Mouse (Mus musculus) midbrain, embryonic 16.5 days (tissue): Measurements from ENCODE around the gene Gm38431. TPM values are rescaled to one million over a fixed set of nuclear protein-coding genes. Genes with fewer than 3 reads are reported as not detected.

Experiments
- ATAC-seq: fragments of 200-750 bp; cut with Nextera tagmentation; 2 replicates; pipeline ENCODE4 v1.8.0; 2017; ENCODE audit warnings: moderate TSS enrichment
- H3K27ac ChIP-seq: fragments of 300-500 bp; sonication (generic); 2 replicates; pipeline ENCODE4 v1.5.1; 2014; ENCODE audit warnings: mild to moderate bottlenecking, low read length, mixed read lengths
- H3K27me3 ChIP-seq: fragments of 300-500 bp; sonication (generic); 2 replicates; pipeline ENCODE4 v1.6.1; 2014; ENCODE audit warnings: low read depth, low read length, mixed read lengths; ENCODE audit not compliant: control insufficient read depth, insufficient read depth
- H3K36me3 ChIP-seq: fragments of 300-500 bp; sonication (generic); 2 replicates; pipeline ENCODE4 v1.6.1; 2014; ENCODE audit warnings: mild to moderate bottlenecking, low read length, moderate library complexity, mixed read lengths; ENCODE audit not compliant: control insufficient read depth, insufficient read depth
- H3K4me1 ChIP-seq: fragments of 300-500 bp; sonication (generic); 2 replicates; pipeline ENCODE4 v1.6.1; 2014; ENCODE audit warnings: mild to moderate bottlenecking, low read length, mixed read lengths; ENCODE audit not compliant: control insufficient read depth, insufficient read depth
- H3K4me2 ChIP-seq: fragments of 300-500 bp; sonication (generic); 2 replicates; pipeline ENCODE4 v1.6.1; 2014; ENCODE audit warnings: mild to moderate bottlenecking, low read length, mixed read lengths
- H3K4me3 ChIP-seq: fragments of 300-500 bp; sonication (generic); 2 replicates; pipeline ENCODE4 v1.5.1; 2014; ENCODE audit warnings: low read depth, mild to moderate bottlenecking, low read length, moderate library complexity, mixed read lengths
- H3K9ac ChIP-seq: fragments of 300-500 bp; sonication (generic); 2 replicates; pipeline ENCODE4 v1.6.1; 2014; ENCODE audit warnings: low read depth, low read length, mixed read lengths
- H3K9me3 ChIP-seq: fragments of 300-500 bp; sonication (generic); replicated peaks from 2 replicates; pipeline ENCODE4 v1.6.1; 2014; ENCODE audit warnings: mild to moderate bottlenecking, low read length, mixed read lengths; ENCODE audit not compliant: control insufficient read depth, poor library complexity, severe bottlenecking
- WGBS: fragments of 180-500 bp; shearing (Covaris S2); extraction: QIAGEN DNeasy Blood & Tissue Kit; methylation state at CpG from one replicate; pipeline ENCODE4 v1.1.7; 2014; 5-methylcytosine and 5-hydroxymethylcytosine counted together
- polyA plus RNA-seq: library from polyadenylated mRNA; unstranded; fragments of >200 nt; fragmentation: Nextera tagmentation; extraction: Ambion mirVana; gene quantifications from 2 replicates; pipeline ENCODE4 v1.2.1, GENCODE M21; 2015

The Gm38431 gene
- polyA plus RNA-seq: 1.6 and 1.9 TPM in 2 replicates

DNA sequence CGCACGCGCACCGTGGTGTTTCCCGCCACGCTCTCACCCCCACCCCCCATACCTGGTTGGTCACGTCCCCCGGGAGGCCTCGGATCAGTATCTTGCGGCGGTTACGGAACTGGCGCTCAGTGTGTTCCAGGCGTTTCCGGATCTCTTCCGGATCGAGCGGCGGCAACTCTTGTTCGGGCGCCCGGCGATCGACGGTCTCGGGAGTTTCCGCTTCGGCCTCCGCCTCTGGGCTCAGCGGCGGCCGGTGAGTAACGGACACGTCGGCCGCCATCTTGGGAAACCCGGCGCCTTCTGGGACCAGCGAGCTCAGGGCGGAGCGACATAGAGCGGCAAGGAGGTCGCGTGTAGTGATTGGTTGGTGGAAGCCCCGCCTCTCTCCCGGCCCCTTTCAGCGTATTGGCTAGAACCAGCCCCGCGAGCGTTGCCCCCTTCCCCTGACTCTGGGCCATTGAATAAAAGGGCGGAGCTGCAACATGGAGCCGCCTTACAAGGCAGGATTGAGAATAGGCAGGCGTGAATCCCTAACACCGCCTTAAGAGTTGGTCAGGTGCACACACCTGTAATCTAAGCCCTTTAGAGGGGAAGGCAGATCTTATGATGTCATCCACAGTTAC lies at the start of gene Gm38431, which contains the start of gene Raver1:
Gene Gm38431 (minus strand): TSS at position 291 of the 614 bp plus-strand sequence.
Gene Raver1 (minus strand): TSS at position 302 of the 614 bp plus-strand sequence.
- Histone ChIP-seq H3K4me1 (peaks cover 10% of the 10 kb centered on the region), H3K27ac (peak within 1 kb of the TSS; percentile 92), H3K36me3 (peaks cover 6% of the 10 kb centered on the region), H3K4me3 (peak within 1 kb of the TSS; percentile 71), H3K9me3 (no peaks in the 10 kb centered on the region), H3K4me2 (peak within 1 kb of the TSS; percentile 70), H3K9ac (peak within 1 kb of the TSS; percentile 81), H3K27me3 (no peaks in the 10 kb centered on the region)
- ATAC-seq: peak; percentile 99
- WGBS: under 1% methylated on average over 54 of the region's 54 CpGs

DNA sequence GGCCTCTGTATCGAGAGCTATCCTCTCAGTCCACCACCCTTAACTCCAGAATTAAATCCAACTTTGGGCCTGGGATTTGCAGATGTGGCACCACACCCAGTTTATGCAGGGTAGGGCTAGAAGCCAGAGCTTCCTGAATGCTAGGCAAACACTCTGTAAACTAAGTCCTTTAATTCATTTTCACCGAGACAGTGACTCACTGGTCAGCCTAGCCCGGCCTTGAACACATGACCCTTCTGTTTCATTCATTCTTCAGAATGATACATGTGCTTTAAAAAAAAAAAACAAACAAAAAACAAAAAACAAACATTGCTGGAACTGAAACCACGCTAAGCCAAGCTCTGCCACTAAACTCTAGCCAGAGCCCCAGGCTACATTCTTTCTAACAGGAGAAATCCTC lies 46.6 kb upstream of the Gm38431 start:
- H3K4me3 ChIP-seq: no peak overlapping the region
- no peaks in the 10 kb centered on the region for H3K9me3 ChIP-seq
- no peak overlapping the region for H3K9ac ChIP-seq
- H3K27ac ChIP-seq: no peak overlapping the region
- peaks cover 35% of the 10 kb centered on the region for H3K36me3 ChIP-seq
- no peaks in the 10 kb centered on the region for H3K27me3 ChIP-seq
- H3K4me2 ChIP-seq: no peak overlapping the region
- 87% methylated on average over 4 of the region's 4 CpGs for WGBS
- no peaks in the 10 kb centered on the region for H3K4me1 ChIP-seq
- no peak for ATAC-seq

DNA sequence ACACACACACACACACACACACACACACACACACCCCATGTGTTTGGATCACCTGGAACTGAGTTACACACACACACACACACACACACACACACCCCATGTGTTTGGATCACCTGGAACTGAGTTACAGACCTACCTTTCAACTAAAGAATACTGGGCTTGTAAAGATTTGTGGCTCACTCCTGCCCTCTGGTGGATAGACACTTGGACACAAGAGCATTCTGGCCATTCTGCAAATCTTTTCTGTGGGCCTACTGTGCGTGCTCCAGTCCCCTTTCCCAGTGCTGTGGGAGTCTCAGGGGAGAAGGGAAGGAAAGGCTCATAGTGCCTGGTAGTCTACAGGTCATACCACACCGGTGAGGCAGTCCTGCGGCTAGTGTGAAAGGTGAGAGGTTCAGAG lies 45.4 kb upstream of the Gm38431 start:
- H3K9ac ChIP-seq: no peak overlapping the region
- no peak for ATAC-seq
- no peak overlapping the region for H3K4me3 ChIP-seq
- no peak overlapping the region for H3K27ac ChIP-seq
- no peak overlapping the region for H3K4me2 ChIP-seq
- no peaks in the 10 kb centered on the region for H3K4me1 ChIP-seq
- no peaks in the 10 kb centered on the region for H3K9me3 ChIP-seq
- no peaks in the 10 kb centered on the region for H3K27me3 ChIP-seq
- H3K36me3 ChIP-seq: peaks cover 27% of the 10 kb centered on the region
- WGBS: 54% methylated on average over 3 of the region's 3 CpGs

DNA sequence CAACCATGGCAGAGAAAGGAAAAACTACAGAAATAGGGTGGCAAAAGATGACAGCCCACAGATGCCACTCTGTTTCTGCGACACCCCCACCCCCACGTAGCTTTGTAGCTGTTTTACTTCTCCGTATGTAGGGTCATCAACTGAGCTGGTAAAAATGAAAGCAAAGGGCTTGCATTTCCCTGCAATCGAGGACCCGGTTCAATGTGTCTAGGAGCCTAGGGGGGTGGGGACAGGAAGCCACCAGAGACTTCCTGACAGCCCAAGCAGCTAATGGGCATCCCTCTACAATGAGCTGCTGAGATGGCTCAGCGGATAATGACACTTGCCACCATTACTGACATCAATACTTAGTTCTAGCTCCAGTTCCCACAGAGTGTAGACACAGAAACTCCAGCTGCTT lies 44.6 kb upstream of the Gm38431 start:
- Histone ChIP-seq H3K27me3 (no peaks in the 10 kb centered on the region), H3K4me1 (no peaks in the 10 kb centered on the region), H3K4me2 (no peak overlapping the region), H3K27ac (no peak overlapping the region), H3K4me3 (no peak overlapping the region), H3K9me3 (no peaks in the 10 kb centered on the region), H3K36me3 (peaks cover 21% of the 10 kb centered on the region), H3K9ac (no peak overlapping the region)
- 88% methylated on average over 6 of the region's 6 CpGs for WGBS
- ATAC-seq: no peak

DNA sequence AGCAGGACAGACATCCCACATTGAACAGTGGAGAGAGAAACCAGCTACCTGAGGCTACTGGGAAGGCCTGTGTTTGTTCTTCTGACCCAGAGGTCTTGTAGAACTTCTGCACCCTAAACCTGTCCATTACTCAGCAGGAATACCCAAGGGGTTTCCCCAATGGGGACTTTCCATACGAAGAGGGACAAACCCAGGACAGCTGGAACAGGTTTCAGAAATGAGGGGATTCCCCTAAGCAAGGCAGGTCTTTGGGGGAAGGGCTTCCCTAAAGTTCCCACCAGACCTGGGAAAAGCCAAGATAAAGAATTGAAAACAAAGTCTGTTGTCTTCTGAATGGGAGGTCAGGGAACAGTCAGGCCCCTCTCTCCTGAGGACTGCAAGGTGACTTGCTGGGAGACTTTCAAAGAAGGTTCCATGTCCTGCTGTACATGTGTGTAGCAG lies 44.2 kb upstream of the Gm38431 start:
- Histone ChIP-seq H3K9ac (no peak overlapping the region), H3K36me3 (peaks cover 19% of the 10 kb centered on the region), H3K4me3 (no peak overlapping the region), H3K27ac (no peak overlapping the region), H3K9me3 (no peaks in the 10 kb centered on the region), H3K4me2 (no peak overlapping the region), H3K4me1 (no peaks in the 10 kb centered on the region), H3K27me3 (no peaks in the 10 kb centered on the region)
- ATAC-seq: no peak
- WGBS: 72% methylated on average over 1 of the region's 1 CpGs

DNA sequence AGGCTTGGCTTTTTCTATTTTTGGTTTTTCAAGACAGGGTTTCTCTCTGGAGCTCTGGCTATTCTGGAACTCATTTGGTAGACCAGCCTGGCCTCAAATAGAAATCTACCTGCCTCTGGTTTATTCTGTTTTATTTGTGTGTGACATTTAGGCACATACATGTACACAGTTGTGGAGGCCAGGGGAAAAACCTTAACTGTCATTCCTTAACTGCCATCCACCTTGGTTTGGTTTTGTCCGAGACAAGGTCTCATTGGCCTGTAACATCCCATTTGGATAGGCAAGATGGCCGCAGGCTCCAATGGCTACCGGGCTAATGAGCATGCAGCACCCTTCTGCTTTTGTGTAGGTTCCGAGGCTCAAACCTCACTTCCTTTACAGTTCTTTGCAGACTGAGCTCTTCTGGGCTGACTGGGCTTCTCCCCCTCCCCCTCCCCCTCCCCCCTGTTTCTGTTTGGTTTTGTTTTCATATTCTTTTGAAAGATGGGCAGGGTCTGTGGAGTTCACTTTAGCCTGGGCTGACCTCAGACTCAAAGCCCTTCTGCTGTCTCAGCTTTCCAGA lies 43.6 kb upstream of the Gm38431 start:
- no peaks in the 10 kb centered on the region for H3K9me3 ChIP-seq
- H3K36me3 ChIP-seq: peaks cover 14% of the 10 kb centered on the region
- H3K4me2 ChIP-seq: no peak overlapping the region
- no peak for ATAC-seq
- no peak overlapping the region for H3K27ac ChIP-seq
- WGBS: 80% methylated on average over 4 of the region's 4 CpGs
- H3K27me3 ChIP-seq: no peaks in the 10 kb centered on the region
- no peak overlapping the region for H3K9ac ChIP-seq
- H3K4me3 ChIP-seq: no peak overlapping the region
- peaks cover 3% of the 10 kb centered on the region; the same call in 1 of the 2 replicates for H3K4me1 ChIP-seq

DNA sequence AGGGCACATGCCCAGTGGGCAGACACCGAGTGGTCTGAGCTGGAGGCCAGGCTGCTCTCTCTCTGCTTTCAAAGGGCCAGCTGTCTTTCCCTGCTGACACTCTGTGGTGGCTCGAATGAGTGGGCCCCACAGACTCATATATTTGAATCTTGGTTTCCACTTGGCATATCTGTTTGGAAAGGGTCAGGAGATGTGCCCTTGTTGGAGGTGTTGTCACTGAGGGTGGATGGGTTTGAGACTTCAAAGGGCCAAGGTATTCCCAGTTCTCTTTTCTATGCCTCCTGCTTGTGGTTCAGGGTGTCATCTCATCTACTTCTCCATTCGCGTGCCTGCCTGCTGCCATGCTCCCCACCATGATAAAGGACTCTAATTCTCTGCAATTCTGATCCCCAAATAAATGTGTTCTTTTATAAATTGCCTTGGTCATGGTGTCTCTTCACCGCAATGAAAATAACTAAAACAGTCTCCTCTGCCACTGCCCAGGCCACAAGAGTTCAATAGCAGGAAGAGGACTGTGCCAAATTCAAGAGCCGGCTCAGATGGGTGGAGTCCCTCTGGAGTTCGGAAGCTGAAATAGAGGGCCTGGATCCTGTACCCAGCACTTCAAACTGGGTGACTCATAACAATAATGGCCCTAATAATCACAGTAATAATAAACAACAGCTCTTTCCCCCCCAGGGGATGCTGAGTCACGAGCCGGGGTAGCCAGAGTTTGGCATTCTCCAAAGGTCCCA lies 43.0 kb upstream of the Gm38431 start:
- no peaks in the 10 kb centered on the region for H3K9me3 ChIP-seq
- H3K9ac ChIP-seq: no peak overlapping the region
- H3K36me3 ChIP-seq: peaks cover 8% of the 10 kb centered on the region; the same call in 1 of the 2 replicates
- no peak overlapping the region for H3K4me3 ChIP-seq
- no peaks in the 10 kb centered on the region for H3K27me3 ChIP-seq
- WGBS: 81% methylated on average over 9 of the region's 9 CpGs
- ATAC-seq: no peak
- H3K4me2 ChIP-seq: no peak overlapping the region
- H3K27ac ChIP-seq: no peak overlapping the region
- H3K4me1 ChIP-seq: peaks cover 5% of the 10 kb centered on the region; the same call in 1 of the 2 replicates

DNA sequence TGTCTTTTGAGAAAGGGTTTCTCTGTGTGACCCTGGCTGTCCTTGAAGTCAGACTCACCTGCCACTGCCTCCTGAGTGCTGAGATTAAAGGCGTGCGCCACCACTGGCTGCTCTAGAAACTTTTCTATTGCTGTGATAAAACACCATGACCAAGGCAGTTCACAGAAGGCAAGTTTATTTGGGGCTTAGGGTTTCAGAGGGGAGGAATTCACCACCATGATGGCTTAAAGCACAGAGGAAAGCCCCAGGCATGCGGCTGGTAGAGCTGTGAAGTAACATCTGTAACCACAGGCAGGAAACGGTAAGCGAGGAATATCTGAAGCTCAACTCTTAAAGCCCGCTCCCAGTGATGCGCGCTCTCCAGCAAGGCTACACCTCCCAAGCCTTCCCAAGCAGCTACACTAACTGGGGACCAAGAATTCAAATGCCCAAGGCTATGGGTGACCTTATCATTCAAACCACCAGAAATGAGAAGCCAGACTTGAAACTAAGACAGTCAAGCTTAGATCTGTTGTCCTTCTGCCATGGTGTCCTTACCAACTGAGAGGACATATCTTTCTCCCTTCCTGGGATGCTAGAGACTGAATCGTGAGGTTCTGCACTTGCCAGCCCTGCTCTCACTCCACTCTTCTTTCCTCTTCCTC lies 41.4 kb upstream of the Gm38431 start:
- 85% methylated on average over 9 of the region's 9 CpGs for WGBS
- H3K4me2 ChIP-seq: no peak overlapping the region

More for the DNA sequence above, 41.4 kb upstream of the Gm38431 start:
- H3K36me3 ChIP-seq: no peaks in the 10 kb centered on the region
- no peak overlapping the region for H3K9ac ChIP-seq
- no peak overlapping the region for H3K4me3 ChIP-seq
- H3K4me1 ChIP-seq: peaks cover 5% of the 10 kb centered on the region; the same call in 1 of the 2 replicates
- no peaks in the 10 kb centered on the region for H3K9me3 ChIP-seq
- ATAC-seq: no peak
- H3K27me3 ChIP-seq: no peaks in the 10 kb centered on the region
- H3K27ac ChIP-seq: no peak overlapping the region
